Mouse (Mus musculus): ENCODE measurements around the gene 5330417H12Rik.

GRCm38 (mm10) chr7:107668514-107668913 is 43.6 kb upstream of the 5330417H12Rik start:
- TF ChIP-seq CHD2 (IDR thresholded peaks at IDR 0.05; ENCODE audit: low read length) (no peak), MYC (IDR thresholded peaks at IDR 0.05; ENCODE audit: low read depth, low read length) (no peak), RAD21 (IDR thresholded peaks at IDR 0.05; ENCODE audit: low read depth, low read length) (no peak), POLR2A (IDR thresholded peaks at IDR 0.05; ENCODE audit: control insufficient read depth in 1 of 2, insufficient read depth in 1 of 2, low read depth in 1 of 2, low read length in 2 of 2, poor library complexity in 1 of 2) (no peak), CHD1 (IDR thresholded peaks at IDR 0.05; ENCODE audit: low read depth, low read length) (no peak), TBP (IDR thresholded peaks at IDR 0.05; ENCODE audit: low read depth, low read length) (no peak), ZMIZ1 (IDR thresholded peaks at IDR 0.05; ENCODE audit: low read depth, low read length) (no peak), RCOR1 (IDR thresholded peaks at IDR 0.05; ENCODE audit: low read depth, low read length) (no peak), CTCF (IDR thresholded peaks at IDR 0.05 in 2 of 3, conservative IDR thresholded peaks at IDR 0.05 in 1 of 3; ENCODE audit: control insufficient read depth in 1 of 3, insufficient read depth in 1 of 3, low read depth in 2 of 3, low read length in 3 of 3, poor library complexity in 1 of 3, severe bottlenecking in 1 of 3) (no peak), KAT2A (conservative IDR thresholded peaks at IDR 0.05; ENCODE audit: low read depth, low read length) (no peak), EP300 (IDR thresholded peaks at IDR 0.05; ENCODE audit: low read depth in 1 of 2, low read length in 2 of 2) (no peak)

Measured in MEL (cell line).